Mouse (Mus musculus) T-helper 2 cell (primary cell): ENCODE measurements around the gene Pxn.

Experiments used
- in situ Hi-C: fragments of 300-600 bp; cut with MboI, MseI; formaldehyde crosslinking; loops from one replicate; pipeline ENCODE4 v1.15.1; 2025; ENCODE audit warnings: high pct_unique_total_duplicates

Pxn gene

GRCm38 (mm10) chr5:115506454-115507201, at the start of gene Pxn:
Gene Pxn, plus strand, starts transcription at chr5:115506676.
- in situ Hi-C loops = no loop called here

- in situ Hi-C loops = loop anchor here (5.0 kb wide), 1 partner anchor 72 kb away; no protein-coding TSS in a partner anchor
Observed at GRCm38 (mm10) chr5:115458918-115459317, 47.6 kb upstream of the Pxn start.

DNA sequence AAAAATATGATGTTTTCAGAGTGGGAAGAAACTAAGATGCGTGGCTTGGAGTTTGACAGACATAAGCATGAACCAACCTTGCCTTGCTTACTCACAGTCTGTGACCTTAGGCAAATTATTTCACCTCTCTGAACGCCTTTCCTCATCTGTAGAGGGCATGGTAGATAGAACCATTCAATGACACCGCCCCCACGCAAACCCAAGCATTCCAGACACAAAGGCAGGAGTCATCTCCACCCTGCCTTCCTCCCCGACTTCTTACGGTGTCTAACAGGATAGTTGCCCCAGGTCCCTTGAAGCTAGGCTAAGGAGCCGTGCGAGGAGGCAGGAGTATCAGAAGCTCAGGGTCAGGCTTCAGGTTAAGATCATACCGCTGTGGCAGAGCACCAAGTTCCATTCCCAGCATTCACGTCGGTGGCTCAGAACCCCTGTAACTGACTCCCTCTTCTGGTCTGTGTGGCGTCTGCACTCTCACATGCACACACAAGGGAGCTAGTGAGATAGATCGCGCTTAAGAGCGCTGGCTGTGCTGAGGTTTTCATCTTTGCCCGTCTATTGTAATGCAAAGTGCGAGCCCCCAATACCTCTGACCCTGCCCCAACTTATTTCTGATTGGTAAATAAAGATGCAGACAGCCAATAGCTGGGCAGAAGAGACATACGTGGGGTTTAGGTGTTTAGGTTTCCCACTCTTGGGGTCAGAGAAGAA, 41.9 kb upstream of the Pxn start:
- in situ Hi-C loops = no loop called here

DNA sequence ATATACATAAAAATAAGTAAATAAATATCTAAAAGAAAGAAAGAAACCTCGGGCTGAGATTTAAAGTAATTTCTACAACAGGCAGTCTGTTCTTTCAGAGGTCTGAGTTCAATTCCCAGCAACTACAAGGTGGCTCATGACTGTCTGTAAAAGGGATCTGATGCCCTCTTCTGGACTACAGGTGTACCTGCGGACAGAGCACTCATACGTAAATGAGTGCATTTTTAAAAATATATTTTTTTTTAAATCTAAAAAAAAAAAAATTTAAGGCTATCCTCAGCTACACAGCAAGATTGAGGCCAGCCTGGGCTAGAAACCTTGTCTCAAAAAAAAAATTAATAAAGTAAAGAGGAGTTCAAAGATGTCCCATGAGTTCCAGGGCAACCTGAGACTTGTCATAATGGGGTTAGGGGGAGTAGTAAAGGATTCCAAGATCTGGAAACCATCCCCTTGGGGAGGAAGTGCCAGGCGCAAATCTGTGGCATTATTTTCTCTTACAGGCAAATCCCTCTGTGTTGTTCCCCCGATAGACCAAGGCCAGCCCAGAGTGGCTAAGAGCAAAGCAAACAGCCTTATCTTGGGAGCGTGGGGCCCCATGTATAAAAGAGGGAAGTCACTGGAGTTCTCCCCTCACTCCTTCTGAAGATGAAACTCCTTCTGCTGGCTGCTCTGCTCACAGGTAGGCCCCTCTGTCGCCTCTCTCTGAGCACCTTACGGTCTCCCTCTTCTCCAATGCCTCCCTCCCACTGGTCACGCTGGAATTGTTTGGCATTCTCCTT, 40.6 kb upstream of the Pxn start, which contains the start of gene Pla2g1b:
Pla2g1b (plus strand) TSS at position 621 of the 779 bp plus-strand sequence.
- in situ Hi-C loops = no loop called here

- in situ Hi-C loops = no loop called here
Observed at GRCm38 (mm10) chr5:115469791-115470190, 36.7 kb upstream of the Pxn start.

DNA sequence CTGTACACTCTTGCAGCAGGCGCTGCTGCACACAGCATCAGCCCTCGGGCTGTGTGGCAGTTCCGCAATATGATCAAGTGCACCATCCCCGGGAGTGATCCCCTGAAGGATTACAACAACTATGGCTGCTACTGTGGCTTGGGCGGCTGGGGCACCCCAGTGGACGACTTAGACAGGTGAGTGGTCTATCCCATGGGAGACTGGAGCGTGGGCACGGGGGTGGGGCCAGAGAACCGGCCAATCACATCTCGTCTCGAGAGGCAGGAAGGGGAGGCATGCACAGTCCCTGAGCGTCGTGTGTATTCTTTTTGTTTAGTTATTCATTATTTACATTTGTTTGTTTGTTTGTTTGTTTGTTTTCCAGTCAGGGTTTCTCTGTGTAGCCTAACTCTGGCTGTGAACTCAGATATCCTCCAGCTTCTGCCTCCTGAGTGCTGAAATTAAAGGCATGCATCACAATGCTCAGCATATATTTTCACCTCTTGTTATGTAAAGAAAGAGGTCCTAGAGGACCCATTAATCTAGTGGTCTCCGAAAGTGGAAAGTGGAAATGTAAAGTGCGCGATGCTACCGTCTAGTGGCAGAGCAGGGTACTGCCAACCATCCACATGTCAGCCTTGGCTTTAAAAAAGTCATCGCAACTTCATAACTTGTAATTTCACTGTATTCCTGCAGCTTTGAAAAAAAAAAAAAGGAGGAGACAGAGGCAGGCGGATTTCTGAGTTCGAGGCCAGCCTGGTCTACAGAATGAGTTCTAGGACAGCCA, 35.5 kb upstream of the Pxn start:
- in situ Hi-C loops = no loop called here

DNA sequence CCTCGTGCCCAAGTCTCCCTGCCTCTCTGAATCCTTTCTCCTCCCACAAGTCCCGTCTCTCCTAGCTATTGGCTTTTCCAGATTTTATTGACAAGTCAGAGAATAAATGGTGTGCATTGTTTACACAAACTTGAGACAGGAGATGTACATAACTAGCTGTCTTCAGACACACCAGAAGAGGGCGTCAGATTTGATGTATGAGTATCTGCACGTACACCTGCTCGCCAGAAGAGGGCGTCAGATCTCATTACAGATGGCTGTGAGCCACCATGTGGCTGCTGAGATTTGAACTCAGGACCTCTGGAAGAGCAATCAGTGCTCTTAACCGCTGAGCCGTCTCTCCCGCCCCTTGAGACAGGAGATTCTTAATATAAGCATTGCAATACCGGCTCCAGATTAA, 33.3 kb upstream of the Pxn start:
- in situ Hi-C loops = no loop called here

DNA sequence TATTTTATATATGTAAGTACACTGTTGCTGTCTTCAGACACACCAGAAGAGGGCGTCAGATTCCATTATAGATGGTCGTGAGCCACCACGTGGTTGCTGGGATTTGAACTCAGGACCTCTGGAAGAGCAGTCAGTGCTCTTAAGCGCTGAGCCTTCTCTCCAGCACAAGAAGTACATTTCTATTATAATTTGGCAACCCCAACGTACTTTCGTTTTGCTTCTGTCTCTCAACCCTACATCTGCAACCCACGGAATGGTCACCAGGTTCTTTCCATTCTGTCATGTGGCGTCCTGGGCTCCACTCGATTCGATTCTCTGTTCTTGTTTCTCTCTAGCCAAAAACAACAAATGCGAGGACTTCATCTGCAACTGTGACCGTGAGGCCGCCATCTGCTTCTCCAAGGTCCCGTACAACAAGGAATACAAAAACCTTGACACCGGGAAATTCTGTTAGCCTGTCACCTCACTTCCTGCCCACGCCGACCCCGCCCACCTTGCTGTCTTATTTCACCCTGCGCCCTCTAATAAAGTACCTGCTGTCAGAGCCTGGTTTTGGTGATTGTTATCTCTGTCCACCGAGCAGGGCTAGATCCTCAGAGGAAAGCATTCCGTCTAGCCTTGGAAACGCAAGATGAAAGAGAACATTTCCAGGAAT, 32.2 kb upstream of the Pxn start:
- in situ Hi-C loops = no loop called here

DNA sequence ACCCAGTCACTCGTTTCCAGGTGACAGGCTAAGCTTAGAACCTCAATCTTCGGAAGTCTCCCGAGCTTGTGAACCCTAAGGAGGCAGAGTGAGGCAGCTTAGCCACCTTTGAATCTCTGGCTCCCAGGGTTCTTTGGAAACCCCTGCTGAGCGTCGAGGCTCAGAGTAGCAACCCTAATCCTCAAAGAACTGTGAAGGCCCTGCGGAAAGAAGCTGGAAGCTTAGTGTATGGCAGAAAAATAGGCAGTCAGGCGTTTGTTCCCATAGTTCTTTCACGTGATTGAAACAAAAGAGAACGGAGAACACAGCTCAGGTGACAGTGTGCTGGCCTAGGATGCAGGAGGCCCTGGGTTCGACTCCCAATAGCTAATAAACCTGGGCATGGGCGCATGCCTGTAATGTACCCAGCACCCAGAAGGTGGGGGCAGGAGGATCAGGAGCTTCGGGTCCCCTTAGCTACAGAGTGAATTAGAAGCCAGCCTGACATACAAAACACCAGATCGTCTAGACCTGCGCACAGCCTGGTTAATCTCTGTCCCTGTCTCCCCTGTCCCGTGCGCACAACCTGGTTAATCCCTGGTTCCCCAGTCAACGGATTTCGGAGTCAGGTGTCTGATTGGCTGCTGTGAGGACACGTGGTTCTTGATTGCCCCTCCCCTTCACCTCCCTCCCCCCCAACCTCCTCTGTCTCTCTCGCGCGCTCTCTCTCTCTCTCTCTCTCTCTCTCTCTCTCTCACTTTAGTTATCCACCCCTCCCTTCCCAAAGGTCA, 31.0 kb upstream of the Pxn start:
- in situ Hi-C loops = no loop called here

DNA sequence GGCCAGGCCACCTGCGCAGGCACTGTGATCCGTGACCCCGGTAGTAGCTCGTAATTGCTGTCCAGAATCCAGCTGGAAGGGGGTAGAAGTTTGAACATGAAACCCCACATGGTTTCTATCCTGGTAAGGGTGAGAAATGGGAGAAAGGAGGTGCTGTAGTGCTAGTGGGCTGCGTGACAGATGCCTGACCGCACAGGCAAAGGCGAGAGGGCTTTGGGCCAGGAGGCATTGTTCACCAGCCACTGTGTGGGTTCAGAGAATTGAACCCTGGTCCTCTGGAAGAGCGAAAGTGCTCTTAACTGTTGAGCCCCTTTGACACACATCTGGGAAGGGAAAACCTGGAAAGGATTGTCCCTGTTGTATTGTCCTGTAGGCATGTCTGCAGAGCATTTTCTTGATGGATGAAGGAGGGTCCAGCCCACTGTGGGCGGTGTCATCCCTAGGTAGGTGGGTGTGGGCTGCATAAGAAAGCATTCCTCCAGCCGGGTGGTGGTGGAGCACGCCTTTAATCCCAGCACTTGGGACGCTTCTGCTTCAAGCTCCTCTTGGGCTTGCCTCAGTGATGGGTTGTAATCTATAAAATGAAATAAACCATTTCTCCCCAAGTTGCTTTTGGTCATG, 30.3 kb upstream of the Pxn start:
- in situ Hi-C loops = no loop called here

DNA sequence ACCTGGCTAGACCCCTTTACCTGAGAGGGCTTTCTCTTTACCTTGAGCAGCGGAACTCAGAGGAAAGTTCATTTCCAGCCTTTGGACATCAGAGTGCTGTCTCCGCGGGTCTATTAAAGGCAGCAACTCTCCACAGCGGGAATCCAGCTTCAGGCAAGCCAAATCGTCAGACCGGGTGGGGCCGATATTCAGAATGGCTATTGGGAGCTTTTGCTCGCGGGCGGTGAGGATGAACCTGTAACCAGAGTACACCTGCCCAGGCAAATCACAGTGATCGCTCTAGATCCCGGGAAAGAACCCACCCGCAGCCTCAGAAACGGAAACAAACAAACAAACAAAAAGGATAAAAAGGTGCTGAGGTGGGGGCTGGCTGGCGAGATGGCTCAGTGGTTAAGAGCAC, 26.9 kb upstream of the Pxn start:
- in situ Hi-C loops = no loop called here

GRCm38 (mm10) chr5:115480101-115480500, 26.4 kb upstream of the Pxn start:
- in situ Hi-C loops = no loop called here

GRCm38 (mm10) chr5:115482390-115483265, 23.8 kb upstream of the Pxn start:
- in situ Hi-C loops = no loop called here

GRCm38 (mm10) chr5:115483385-115483784, 23.1 kb upstream of the Pxn start:
- in situ Hi-C loops = no loop called here

DNA sequence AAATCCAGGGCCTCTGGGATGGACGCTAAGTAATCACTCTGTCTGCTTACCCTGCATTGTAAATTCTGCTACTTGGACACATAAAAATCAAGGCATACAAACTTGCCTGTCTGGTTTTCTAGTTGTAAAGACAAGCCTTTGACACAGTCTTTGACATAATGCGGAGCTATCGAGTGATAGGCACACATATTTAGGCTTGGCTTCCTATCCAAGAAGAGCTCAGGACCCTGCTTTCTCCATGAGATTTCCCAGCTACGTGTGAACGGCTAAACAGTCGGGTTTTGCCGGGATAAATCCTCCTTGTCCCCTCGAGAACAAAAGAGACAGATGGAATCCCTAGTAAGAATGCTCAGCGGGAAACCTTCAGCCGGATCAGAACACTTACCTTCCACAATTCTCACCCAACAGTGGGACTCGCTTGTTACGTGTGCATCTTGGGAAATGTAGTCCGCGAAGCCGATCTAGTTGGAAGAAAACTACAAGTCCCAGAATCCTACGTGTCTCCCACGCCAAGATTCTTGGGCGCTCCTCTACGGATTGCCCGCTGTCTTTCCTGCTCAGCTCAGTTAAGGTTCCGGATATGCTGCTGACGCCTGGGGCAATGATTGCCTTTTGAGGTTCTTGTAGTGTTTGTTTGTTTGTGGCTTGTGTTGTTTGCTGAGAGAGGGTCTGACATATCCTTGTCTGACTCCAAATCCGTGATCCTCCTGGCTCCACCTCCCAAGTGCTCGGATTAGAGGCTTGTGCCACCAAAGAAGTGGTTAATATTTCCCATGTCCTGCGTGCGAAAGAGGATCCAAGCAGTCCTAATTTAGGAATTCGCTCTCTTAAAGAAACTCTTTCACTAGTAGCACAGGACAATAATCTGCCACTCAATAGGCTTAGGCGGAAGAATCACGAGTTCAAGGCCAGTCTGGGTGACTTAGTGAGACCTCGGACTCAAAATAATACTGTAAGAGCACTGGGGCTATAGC, 22.2 kb upstream of the Pxn start, which contains the start of gene Sirt4:
Sirt4 (minus strand) TSS at position 779 of the 974 bp plus-strand sequence.
- in situ Hi-C loops = no loop called here

GRCm38 (mm10) chr5:115484996-115485395, 21.5 kb upstream of the Pxn start:
- in situ Hi-C loops = no loop called here

DNA sequence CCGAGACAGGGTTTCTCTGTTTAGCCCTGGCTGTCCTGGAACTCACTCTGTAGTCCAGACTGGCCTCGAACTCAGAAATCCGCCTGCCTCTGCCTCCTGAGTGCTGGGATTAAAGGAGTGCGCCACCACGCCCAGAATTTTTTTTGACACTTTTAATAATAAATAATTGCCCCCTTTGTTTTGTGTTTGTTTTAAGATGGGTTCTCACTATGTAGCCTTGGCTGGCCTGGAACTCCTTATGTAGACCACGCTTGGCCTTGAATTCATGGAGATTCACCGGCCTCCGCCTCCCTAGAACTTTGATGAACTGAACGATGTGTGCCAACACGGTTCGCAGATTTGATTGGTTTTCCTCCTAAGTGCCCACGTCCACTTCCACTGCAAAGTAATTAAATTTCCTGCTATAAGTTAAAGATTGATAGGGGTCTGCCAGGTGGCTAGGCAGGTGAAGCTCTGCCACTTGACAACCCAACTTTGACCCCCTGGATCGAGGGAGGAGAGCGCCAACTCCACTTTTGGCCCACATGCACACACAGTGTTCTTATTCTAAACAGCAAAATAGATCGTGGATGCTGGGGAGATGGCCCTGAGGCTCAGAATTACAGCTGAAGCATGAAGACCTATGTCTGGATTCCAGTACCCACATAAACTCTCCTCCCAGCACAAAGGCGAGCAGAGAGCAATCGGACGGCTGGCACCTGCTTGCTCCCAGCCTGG, 20.8 kb upstream of the Pxn start:
- in situ Hi-C loops = no loop called here
